Mouse (Mus musculus) G1E (cell line): Measurements from ENCODE around the gene Cdc42bpa.

Experiments used
- CTCF ChIP-seq: IDR thresholded peaks from 2 replicates; pipeline ENCODE4 v1.5.1; 2012; ENCODE audit warnings: low read depth, low read length, inconsistent platforms, mixed read lengths
- GATA1 ChIP-seq: IDR thresholded peaks from 2 replicates; pipeline ENCODE4 v1.6.1; 2012; ENCODE audit warnings: borderline replicate concordance, low read length, inconsistent platforms, mixed read lengths
- GATA2 ChIP-seq: IDR thresholded peaks from 2 replicates; pipeline ENCODE4 v1.6.1; 2012; ENCODE audit warnings: low read depth, low read length, inconsistent platforms, borderline replicate concordance
- POLR2AphosphoS5 ChIP-seq: IDR thresholded peaks from 2 replicates; pipeline ENCODE4 v1.6.1; 2012; ENCODE audit warnings: low read depth, low read length, inconsistent platforms; ENCODE audit not compliant: insufficient replicate concordance
- TAL1 ChIP-seq: conservative IDR thresholded peaks from 2 replicates; pipeline ENCODE4 v1.6.1; 2012; ENCODE audit warnings: low read depth, low read length, inconsistent platforms, mixed read lengths

DNA sequence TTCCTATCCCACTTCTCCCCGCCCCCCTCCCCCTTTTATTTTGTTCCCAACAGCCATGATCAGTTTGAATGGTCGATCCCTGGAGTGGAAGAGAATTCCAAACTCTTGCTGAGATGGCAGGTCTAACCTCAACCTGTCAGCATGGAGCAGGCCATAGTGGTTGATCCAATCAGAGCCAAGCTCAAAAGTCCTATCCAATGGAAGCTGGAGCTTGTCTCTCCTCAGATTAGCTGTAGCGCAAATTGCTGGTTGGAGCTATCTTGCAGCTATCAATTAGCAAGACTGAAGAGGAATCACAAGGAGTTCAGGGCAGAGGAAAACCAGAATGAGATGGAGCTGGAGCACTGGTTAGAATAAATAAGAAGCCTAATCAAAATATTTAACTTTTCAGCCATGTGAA, 248.1 kb downstream of the Cdc42bpa start:
- TF ChIP-seq GATA1 (no peak), CTCF (no peak), POLR2AphosphoS5 (no peak), TAL1 (no peak), GATA2 (no peak)
